Mouse (Mus musculus): ENCODE measurements around the gene Pter. TPM values are rescaled to one million over a fixed set of nuclear protein-coding genes. Genes with fewer than 3 reads are reported as not detected.

Pter gene
- 10 to 100 TPM; 10.6 to 12.1 TPM for total RNA-seq (2021)
- long read RNA-seq, experiment 1, transcript Pter-205 (6 exons, 1,232 nt): major isoform, 6 of 10 reads
- long read RNA-seq, experiment 1, partial matches to known transcripts: 0 of 10 reads
- long read RNA-seq, experiment 1, other reads (novel, unspliced or antisense): 3 of 10 reads
- long read RNA-seq, experiment 2, transcript Pter-205 (6 exons, 1,232 nt): major isoform, 8 of 11 reads
- long read RNA-seq, experiment 2, partial matches to known transcripts: 0 of 11 reads
- long read RNA-seq, experiment 2, other reads (novel, unspliced or antisense): 3 of 11 reads

DNA sequence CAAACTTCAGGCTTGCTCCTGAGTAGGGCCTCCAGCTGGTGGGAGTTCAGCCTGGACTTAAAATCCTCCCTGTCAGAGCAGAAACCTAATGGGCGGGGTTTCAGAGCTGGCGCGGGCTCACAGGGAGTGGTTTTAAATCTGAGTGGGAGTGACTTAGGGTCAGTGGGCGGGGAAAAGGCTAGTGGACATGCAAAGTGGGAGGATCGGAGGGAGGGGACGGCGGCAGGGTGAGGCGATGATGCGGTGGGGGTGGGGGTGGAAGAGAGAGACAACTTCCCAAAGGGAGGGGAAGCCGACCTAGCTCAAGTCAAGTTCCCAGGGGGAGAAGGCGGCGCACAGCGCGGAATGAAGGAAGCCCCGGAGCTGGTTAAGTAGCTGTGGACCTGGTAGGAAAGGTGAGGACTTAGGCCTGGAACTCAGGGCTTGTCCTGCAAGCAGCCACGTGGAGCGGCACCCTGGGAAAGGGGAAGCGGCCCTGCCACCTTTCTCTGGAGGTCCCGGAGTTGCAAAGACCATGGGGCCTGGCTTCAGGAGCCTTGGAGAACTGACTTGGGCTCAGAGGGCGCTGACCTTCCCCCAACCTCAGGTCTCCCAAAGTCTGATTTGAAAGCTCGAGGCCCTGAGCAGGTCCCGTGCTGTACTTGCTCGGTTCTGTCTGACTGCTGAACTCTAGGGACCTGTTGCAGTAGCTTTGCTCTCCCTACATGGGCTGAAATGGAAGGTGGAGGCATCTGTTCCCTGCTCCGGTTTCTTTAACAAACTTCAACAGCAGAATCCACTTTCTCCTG is at the start of gene Pter:
Gene Pter, plus strand, starts transcription at position 238 of the 788 bp plus-strand sequence.
- peak within 1 kb of the TSS; percentile 90 for H3K27ac ChIP-seq
- intact Hi-C loops (cut with DNase I): loop anchor here (5.0 kb wide), 1 partner anchor 217 kb away; no protein-coding TSS in a partner anchor
- peak; percentile 93 for DNase-seq
- no peak for TF ChIP-seq CTCF (IDR thresholded peaks at IDR 0.05)
- H3K4me3 ChIP-seq: peak within 1 kb of the TSS; percentile 85

DNA sequence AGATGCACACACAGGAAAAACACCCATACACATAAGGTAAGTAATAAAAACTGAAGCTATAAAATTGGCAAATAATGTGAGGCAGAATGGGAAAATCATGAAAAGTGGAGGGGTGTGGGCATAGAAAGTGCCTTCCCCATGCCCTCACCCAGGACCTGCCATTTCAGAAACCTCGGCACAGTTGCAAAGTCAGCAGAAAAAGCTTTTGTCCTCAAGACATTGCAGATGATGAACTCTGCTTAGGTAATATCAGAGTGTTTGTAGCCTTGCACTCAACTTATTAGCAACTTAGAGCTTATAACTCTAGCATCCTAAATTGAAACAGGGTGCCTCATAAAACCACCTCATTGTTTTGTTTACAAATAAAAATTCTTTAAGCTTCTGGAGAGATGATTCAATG is 49.6 kb upstream of the Pter start:
- Histone ChIP-seq H3K4me3 (no peak overlapping the region), H3K27ac (no peak overlapping the region)
- intact Hi-C loops (cut with DNase I): no loop called here
- TF ChIP-seq CTCF (IDR thresholded peaks at IDR 0.05): no peak
- DNase-seq: no peak

GRCm38 (mm10) chr2:12879492-12879891 is 44.3 kb upstream of the Pter start:
- intact Hi-C loops (cut with DNase I): no loop called here
- DNase-seq: no peak
- no peak for TF ChIP-seq CTCF (IDR thresholded peaks at IDR 0.05)
- Histone ChIP-seq H3K27ac (no peak overlapping the region), H3K4me3 (no peak overlapping the region)

DNA sequence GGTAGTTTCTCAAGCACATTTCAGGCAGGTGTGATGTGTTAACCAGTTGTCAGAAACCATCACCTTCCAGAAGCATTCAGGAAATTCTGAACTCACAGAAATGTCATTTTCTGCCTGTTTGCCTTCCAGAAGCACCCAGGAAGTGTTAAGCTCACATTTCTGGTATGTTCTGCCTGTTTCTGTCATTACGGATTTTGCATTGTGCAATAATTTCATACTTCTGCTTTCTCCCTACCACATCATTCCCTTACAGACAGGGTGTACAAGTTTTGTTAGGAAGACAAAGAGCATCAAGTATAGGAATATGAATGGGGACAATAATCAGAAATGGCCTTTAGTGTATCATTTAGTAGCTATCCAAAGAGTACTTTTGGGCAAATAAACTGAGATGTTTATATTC is 42.8 kb upstream of the Pter start:
- no peak for TF ChIP-seq CTCF (IDR thresholded peaks at IDR 0.05)
- intact Hi-C loops (cut with DNase I): no loop called here
- no peak for DNase-seq
- Histone ChIP-seq H3K4me3 (no peak overlapping the region), H3K27ac (no peak overlapping the region)

DNA sequence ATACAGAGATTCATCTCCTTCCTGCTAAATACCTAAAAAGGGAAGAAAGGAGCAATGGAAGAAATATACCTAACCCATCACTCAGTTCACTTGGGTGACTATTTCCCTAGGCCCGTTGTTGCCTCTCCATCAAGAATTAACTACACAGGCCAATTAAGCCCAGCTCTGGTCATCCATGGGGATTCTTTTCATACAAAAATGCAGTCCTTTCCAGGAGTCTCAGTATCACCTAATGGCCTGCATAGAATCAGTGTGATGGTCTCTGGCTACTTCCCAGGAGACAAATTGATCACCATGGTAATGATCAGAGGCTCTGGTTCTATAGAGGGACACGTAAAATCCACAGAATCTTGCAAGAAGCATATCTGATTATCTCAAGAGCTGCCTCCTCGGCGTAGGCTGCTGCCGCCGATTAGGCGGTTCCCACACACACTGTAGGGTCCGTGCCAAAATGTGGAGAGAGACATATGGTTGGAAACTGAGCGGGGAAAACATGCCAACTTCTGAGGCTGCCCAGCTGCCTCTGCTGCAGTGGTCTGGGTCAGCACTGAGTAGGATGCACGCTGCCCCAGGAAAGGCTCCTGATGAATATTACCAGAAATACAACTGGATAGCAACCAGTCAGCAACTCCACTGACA is 40.4 kb upstream of the Pter start:
- Histone ChIP-seq H3K4me3 (no peak overlapping the region), H3K27ac (no peak overlapping the region)
- no peak for TF ChIP-seq CTCF (IDR thresholded peaks at IDR 0.05)
- peak; percentile 17 for DNase-seq
- intact Hi-C loops (cut with DNase I): no loop called here

DNA sequence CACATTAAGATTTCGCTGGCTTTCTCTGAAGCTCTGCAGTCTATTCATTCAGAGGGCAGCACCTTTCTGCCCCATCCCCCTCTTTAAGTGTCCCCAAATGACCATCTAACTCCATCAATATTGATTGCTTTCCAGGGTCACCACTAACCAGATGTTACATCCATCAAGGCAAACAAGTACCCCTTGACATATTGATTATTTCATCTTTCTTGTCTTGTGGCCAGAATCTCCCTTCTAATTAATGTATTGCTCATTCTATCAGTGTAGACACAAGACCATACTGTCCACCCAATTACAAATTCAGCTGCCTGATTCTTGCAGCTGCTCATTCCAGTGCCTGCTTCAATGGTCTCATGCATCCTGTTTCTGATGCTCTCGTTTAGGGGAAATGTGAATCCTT is 36.8 kb upstream of the Pter start:
- no peak overlapping the region for H3K27ac ChIP-seq
- no peak overlapping the region for H3K4me3 ChIP-seq
- intact Hi-C loops (cut with DNase I): no loop called here
- TF ChIP-seq CTCF (IDR thresholded peaks at IDR 0.05): no peak
- no peak for DNase-seq

DNA sequence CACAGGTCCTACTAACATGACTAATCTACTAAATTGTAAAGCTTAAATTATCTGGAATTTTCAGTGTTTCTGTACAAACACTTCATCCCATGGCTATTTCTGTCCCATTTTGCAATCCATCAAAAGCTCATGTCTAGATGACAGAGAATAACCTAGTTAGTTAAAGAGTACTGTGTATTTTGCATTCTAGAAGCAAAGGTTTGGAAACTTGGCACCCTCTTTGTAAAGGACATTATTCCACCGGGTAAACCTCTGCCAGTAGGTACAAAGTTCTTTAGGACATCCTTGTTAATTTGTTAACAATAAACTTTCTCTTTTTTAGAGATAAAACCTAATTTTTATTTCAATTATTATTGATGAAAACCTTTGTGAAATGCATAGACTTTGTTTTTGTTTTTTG is 18.1 kb upstream of the Pter start:
- no peak overlapping the region for H3K27ac ChIP-seq
- no peak overlapping the region for H3K4me3 ChIP-seq
- no peak for DNase-seq
- intact Hi-C loops (cut with DNase I): no loop called here
- no peak for TF ChIP-seq CTCF (IDR thresholded peaks at IDR 0.05)

DNA sequence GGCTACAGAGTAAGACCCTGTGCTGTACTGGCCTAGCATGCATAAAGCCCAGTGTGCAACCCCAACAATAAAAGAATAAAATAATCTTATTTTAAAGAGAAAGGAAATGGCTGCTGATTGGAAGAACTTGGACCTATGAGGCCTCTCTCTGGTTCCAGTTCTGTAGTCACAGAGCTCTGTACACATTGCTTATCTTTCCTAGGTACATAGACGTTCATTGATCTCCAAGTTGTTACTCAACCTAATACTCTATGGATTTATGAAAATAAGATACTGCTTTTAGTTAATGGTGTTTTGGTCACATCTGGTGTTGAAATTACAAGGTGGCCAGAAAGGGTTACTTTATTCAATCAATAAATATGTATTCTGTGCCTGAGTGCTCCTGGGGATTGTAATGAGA is 1.8 kb downstream of the Pter start:
- Histone ChIP-seq H3K4me3 (no peak overlapping the region), H3K27ac (no peak overlapping the region)
- intact Hi-C loops (cut with DNase I): no loop called here
- TF ChIP-seq CTCF (IDR thresholded peaks at IDR 0.05): no peak
- DNase-seq: no peak

DNA sequence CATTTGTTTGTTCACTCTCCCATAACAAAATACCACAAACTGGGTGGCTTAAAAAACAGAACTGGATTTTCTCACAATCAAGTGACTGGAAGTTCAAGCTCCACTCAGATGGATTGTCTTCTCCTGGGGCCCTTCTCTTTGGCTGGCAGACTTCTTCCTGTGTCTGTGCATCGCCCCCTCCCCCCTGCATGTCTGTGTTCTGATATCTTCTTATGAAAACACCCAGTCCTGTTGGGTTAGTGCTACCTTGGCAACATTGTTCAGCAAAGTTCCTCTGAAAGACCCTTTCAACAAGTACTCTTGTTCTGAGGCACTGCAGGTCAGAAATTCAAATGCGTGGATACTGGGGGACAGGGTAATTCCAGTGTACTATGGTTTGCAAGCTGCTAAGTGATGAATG is 6.5 kb downstream of the Pter start:
- Histone ChIP-seq H3K4me3 (no peak overlapping the region), H3K27ac (no peak overlapping the region)
- no peak for DNase-seq
- intact Hi-C loops (cut with DNase I): no loop called here
- no peak for TF ChIP-seq CTCF (IDR thresholded peaks at IDR 0.05)

DNA sequence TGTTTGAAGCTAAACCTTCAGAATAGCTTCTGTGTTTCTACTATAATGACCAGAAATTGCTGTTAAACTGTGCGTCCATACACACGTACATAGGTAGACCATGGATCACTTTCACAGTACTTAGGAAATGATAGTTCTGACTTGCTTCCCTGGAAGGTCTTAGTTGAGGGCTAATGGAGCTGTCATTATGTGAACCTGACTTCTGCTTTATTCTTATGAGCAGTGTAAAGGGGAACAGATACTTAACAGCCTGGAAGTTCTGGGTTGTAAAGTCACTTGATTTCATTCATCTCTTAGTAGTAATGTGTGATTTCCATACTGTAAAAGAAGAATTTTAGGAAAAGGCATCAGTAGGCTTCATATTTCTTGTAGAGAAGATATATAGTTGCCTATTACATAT is 10.1 kb downstream of the Pter start:
- no peak for TF ChIP-seq CTCF (IDR thresholded peaks at IDR 0.05)
- no peak for DNase-seq
- intact Hi-C loops (cut with DNase I): no loop called here
- H3K4me3 ChIP-seq: no peak overlapping the region
- no peak overlapping the region for H3K27ac ChIP-seq

DNA sequence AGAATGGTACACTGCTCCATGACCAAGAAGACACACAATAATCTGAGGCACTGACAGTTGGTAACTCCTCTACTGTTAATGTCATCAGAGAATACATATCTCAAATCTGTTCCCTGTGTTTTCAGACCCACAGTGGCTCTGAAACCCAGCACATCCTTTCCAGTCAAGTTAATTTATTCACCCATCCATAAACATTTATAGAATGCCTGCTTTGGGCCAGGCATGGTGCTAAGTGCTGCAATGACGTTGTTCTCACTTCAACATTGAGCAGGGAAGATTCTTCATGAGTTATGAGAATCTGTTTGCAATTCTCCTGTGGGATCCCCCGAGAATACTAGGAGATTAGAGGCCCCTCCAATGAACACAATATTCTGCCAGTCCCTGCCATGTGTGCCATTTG is 11.4 kb downstream of the Pter start:
- no peak for TF ChIP-seq CTCF (IDR thresholded peaks at IDR 0.05)
- no peak for DNase-seq
- intact Hi-C loops (cut with DNase I): no loop called here

GRCm38 (mm10) chr2:12937461-12938217 is 13.8 kb downstream of the Pter start:
- no peak for DNase-seq
- H3K27ac ChIP-seq: no peak overlapping the region
- H3K4me3 ChIP-seq: no peak overlapping the region
- TF ChIP-seq CTCF (IDR thresholded peaks at IDR 0.05): no peak
- intact Hi-C loops (cut with DNase I): no loop called here

More for the DNA sequence above, 11.4 kb downstream of the Pter start:
- no peak overlapping the region for H3K4me3 ChIP-seq
- no peak overlapping the region for H3K27ac ChIP-seq

All from gastrocnemius, adult 2 months (tissue).